Mouse (Mus musculus): Measurements from ENCODE around the gene Epo. TPM values are rescaled to one million over a fixed set of nuclear protein-coding genes. Genes with fewer than 3 reads are reported as not detected.

Gene Epo
- polyA plus RNA-seq (2012; rRNA removed) (0.12 and 0.19 TPM in 2 replicates), polyA plus RNA-seq (2014; fragmentation: Nextera tagmentation; extraction: Ambion mirVana) (0.83 TPM in 1 of 2 replicates, not detected in the other)

DNA sequence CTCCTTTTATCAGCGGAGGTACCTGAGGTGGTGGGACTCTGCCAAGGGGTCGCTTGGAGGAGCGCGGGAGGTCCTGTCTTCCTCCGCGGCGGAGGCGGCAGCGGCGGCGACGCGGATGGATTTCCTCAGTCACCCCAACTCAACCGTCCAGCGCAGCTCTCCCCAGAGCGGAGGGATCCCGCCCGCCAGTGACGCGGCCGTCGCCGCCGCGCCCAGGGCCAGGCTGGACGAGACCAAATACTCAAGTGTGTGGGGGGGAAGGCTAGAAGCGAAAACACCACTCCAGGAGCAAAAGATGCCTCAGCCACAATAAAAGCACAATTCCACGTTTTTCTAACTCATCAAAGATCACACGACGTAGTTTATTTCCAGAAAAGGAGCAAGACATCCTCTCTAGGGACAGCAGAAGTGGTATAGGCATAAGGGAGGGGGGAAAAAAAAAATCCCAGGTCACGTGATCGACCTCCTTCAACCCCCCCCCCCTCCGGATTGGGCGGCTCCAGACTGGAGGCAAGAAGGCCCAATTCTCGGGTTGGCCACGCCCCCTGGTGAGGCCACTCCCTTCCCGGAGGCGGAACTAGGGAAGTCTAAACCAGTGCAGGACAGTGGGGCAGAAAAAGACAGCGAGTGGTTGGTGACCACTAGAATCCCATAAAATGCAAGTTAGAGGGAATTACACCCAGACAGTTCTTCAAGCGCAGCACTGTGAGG, at the start of gene Epo, which contains the start of gene Gnb2:
Gene Epo, minus strand, starts transcription at position 126 of the 711 bp plus-strand sequence.
Gene Gnb2, minus strand, starts transcription at position 394 of the 711 bp plus-strand sequence.
- DNase-seq (ENCODE audit: low spot score) (peak; percentile 98), ATAC-seq (ENCODE audit: low FRiP score, low read depth) (peak; percentile 82)
- H3K27ac ChIP-seq (replicated peaks; ENCODE audit: low read depth, low read length), result peak within 1 kb of the TSS; percentile 89
- H3K4me3 ChIP-seq (replicated peaks; ENCODE audit: low read length), result peak within 1 kb of the TSS; percentile 83
- WGBS, result under 1% methylated on average over 33 of the region's 40 CpGs
- H3K9ac ChIP-seq (ENCODE audit: low read depth, low read length, severe bottlenecking), result peak within 1 kb of the TSS; percentile 84
- H3K36me3 ChIP-seq (ENCODE audit: control insufficient read depth, insufficient read depth, low read length), result peaks cover 20% of the 10 kb centered on the region
- 0 out of 2 replicates have a peak, but pooled peaks have one; percentile 40 for TF ChIP-seq POLR2A (IDR thresholded peaks at IDR 0.05; ENCODE audit: borderline replicate concordance, extremely low read depth, insufficient read depth, insufficient read length)
- no peaks in the 10 kb centered on the region for H3K27me3 ChIP-seq (ENCODE audit: control insufficient read depth, insufficient read depth, low read length)
- H3K4me1 ChIP-seq (ENCODE audit: control insufficient read depth, insufficient read depth, low read length), result peaks cover 7% of the 10 kb centered on the region; the same call in 1 of the 2 replicates
- H3K4me2 ChIP-seq (replicated peaks; ENCODE audit: low read depth, low read length, severe bottlenecking), result peak within 1 kb of the TSS; percentile 93
- H3K9me3 ChIP-seq (ENCODE audit: control insufficient read depth, low read length), result no peaks in the 10 kb centered on the region

DNA sequence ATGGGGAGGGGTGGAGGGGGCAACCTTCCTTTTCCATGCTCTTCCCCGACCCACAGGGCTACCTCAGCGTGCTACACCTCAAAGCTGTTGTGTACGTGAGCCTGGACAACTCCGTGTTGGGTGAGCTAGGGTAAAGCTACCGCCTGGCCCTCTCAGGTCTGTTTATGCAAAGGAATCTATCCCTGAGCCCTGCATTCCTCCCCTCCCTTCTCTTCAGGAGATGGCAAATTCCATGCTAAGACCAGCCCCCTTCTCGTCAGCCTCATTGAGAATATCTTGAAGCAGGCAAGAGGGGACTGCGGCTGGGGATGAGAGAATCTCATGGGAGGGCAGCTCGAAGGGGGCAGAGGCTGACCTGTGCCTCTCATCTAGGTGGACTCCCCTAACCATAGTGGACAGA, 49.7 kb upstream of the Epo start:
- Histone ChIP-seq H3K9me3 (ENCODE audit: control insufficient read depth, low read length) (no peaks in the 10 kb centered on the region), H3K4me3 (replicated peaks; ENCODE audit: low read length) (0 out of 2 replicates have a peak overlapping the region, but pooled peaks have one; percentile 35), H3K27ac (replicated peaks; ENCODE audit: low read depth, low read length) (no peak overlapping the region), H3K27me3 (ENCODE audit: control insufficient read depth, insufficient read depth, low read length) (peaks cover 19% of the 10 kb centered on the region), H3K4me1 (ENCODE audit: control insufficient read depth, insufficient read depth, low read length) (no peaks in the 10 kb centered on the region), H3K36me3 (ENCODE audit: control insufficient read depth, insufficient read depth, low read length) (no peaks in the 10 kb centered on the region), H3K4me2 (replicated peaks; ENCODE audit: low read depth, low read length, severe bottlenecking) (no peak overlapping the region; the same call in 1 of the 2 replicates), H3K9ac (ENCODE audit: low read depth, low read length, severe bottlenecking) (no peak overlapping the region)
- TF ChIP-seq POLR2A (IDR thresholded peaks at IDR 0.05; ENCODE audit: borderline replicate concordance, extremely low read depth, insufficient read depth, insufficient read length), result no peak
- ATAC-seq (ENCODE audit: low FRiP score, low read depth) (no peak), DNase-seq (ENCODE audit: low spot score) (no peak)
- WGBS, result 39% methylated on average over 8 of the region's 8 CpGs

DNA sequence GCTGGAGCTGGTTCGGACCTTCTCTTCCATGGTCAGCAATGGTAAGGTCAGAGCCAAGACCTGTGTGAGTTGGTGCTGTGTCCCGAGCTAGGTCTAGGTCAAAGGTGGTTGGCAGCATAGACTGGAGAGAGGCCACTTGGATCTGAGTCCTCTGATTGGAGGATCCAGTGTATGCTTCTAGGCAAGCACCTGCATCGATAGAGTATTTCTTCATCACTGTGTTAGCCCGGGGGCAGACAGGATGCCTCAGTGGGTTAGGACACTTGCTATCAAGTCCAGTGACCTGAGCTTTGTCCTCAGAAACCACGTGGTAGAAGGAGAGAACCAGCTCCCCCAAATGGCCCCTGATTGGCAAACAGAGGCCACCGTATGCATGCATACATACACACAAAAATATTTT, 47.2 kb upstream of the Epo start:
- no peaks in the 10 kb centered on the region for H3K9me3 ChIP-seq (ENCODE audit: control insufficient read depth, low read length)
- ATAC-seq (ENCODE audit: low FRiP score, low read depth) (no peak), DNase-seq (ENCODE audit: low spot score) (no peak)
- no peak overlapping the region for H3K9ac ChIP-seq (ENCODE audit: low read depth, low read length, severe bottlenecking)
- peaks cover 19% of the 10 kb centered on the region for H3K27me3 ChIP-seq (ENCODE audit: control insufficient read depth, insufficient read depth, low read length)
- WGBS, result 71% methylated on average over 6 of the region's 6 CpGs
- H3K4me2 ChIP-seq (replicated peaks; ENCODE audit: low read depth, low read length, severe bottlenecking), result no peak overlapping the region
- H3K36me3 ChIP-seq (ENCODE audit: control insufficient read depth, insufficient read depth, low read length), result no peaks in the 10 kb centered on the region
- no peak overlapping the region for H3K27ac ChIP-seq (replicated peaks; ENCODE audit: low read depth, low read length)
- H3K4me3 ChIP-seq (replicated peaks; ENCODE audit: low read length), result no peak overlapping the region
- no peaks in the 10 kb centered on the region for H3K4me1 ChIP-seq (ENCODE audit: control insufficient read depth, insufficient read depth, low read length)
- no peak for TF ChIP-seq POLR2A (IDR thresholded peaks at IDR 0.05; ENCODE audit: borderline replicate concordance, extremely low read depth, insufficient read depth, insufficient read length)

DNA sequence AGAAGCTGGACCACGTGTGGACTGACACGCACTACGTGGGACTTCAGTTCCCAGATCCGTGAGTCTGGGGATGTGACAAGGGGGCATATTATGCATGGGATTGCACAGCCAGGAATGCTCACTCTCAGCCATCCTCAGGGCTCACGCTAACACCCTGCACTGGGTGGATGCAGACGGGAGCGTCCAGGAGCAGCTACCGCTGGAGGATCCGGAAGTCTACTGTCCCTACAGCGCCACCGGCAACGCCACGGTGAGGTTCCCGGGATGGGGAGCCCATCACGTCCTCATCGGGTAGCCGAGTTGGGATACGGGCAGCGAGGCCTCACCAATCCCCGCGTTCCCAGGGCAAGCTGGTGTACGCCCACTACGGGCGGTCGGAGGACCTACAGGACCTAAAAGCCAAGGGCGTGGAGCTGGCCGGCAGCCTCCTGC, 41.4 kb upstream of the Epo start:
- Histone ChIP-seq H3K4me3 (replicated peaks; ENCODE audit: low read length) (peak overlapping the region; percentile 10; the same call in 1 of the 2 replicates), H3K9me3 (ENCODE audit: control insufficient read depth, low read length) (peaks cover 3% of the 10 kb centered on the region; the same call in 1 of the 2 replicates), H3K4me2 (replicated peaks; ENCODE audit: low read depth, low read length, severe bottlenecking) (peak overlapping the region; percentile 37), H3K36me3 (ENCODE audit: control insufficient read depth, insufficient read depth, low read length) (no peaks in the 10 kb centered on the region), H3K9ac (ENCODE audit: low read depth, low read length, severe bottlenecking) (peak overlapping the region; percentile 28; the same call in 1 of the 2 replicates), H3K27me3 (ENCODE audit: control insufficient read depth, insufficient read depth, low read length) (peaks cover 12% of the 10 kb centered on the region; the same call in 1 of the 2 replicates), H3K27ac (replicated peaks; ENCODE audit: low read depth, low read length) (no peak overlapping the region), H3K4me1 (ENCODE audit: control insufficient read depth, insufficient read depth, low read length) (no peaks in the 10 kb centered on the region)
- WGBS, result 7% methylated on average over 27 of the region's 27 CpGs
- TF ChIP-seq POLR2A (IDR thresholded peaks at IDR 0.05; ENCODE audit: borderline replicate concordance, extremely low read depth, insufficient read depth, insufficient read length), result no peak
- DNase-seq (ENCODE audit: low spot score) (no peak), ATAC-seq (ENCODE audit: low FRiP score, low read depth) (no peak)

DNA sequence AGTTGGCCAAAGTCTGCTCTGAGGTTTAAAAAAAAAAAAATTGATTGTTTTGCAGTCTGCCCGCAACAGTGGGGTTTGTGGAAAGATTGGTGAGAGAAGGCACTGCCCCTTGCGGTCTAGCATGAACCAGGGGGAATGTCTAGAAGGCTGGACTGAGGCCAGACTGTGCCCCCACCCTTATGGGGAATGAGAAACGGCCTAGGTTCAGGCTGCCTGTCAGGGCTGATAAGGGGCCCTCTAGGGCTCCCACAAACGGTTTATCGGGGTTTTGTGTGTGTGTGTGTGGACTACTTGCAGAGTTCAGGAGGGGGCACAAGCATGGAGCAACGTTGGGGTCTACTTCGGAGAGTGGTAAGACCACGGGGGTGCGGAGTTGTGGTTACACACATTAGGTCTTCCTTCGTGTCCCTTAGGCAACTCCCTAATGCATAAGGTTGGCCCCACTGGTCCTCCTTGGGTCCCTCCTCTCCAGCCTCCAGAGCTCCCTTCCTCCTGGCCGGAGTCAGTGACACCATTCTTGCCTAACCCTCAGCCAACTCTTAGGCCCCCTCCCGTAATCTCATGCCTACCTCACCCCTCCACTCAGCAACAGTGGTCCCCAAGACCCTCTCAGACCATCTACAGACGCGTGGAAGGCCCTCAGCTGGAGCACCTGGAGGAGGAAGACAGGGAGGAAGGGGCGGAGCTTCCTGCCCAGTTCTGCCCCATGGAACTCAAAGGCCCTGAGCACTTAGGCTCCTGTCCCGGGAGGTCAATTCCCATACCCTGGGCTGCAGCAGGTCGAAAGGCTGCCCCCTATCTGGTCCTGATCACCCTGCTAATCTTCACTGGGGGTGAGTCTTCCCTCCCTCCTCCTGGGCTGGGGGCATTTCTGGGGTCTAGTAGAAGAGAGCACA, 37.9 kb upstream of the Epo start:
- no peak for TF ChIP-seq POLR2A (IDR thresholded peaks at IDR 0.05; ENCODE audit: borderline replicate concordance, extremely low read depth, insufficient read depth, insufficient read length)
- no peaks in the 10 kb centered on the region for H3K36me3 ChIP-seq (ENCODE audit: control insufficient read depth, insufficient read depth, low read length)
- ATAC-seq (ENCODE audit: low FRiP score, low read depth) (no peak), DNase-seq (ENCODE audit: low spot score) (no peak)
- no peak overlapping the region for H3K4me2 ChIP-seq (replicated peaks; ENCODE audit: low read depth, low read length, severe bottlenecking)
- peaks cover 3% of the 10 kb centered on the region; the same call in 1 of the 2 replicates for H3K9me3 ChIP-seq (ENCODE audit: control insufficient read depth, low read length)
- H3K9ac ChIP-seq (ENCODE audit: low read depth, low read length, severe bottlenecking), result no peak overlapping the region
- H3K27me3 ChIP-seq (ENCODE audit: control insufficient read depth, insufficient read depth, low read length), result peaks cover 12% of the 10 kb centered on the region; the same call in 1 of the 2 replicates
- WGBS, result 77% methylated on average over 16 of the region's 17 CpGs
- no peak overlapping the region for H3K4me3 ChIP-seq (replicated peaks; ENCODE audit: low read length)
- H3K27ac ChIP-seq (replicated peaks; ENCODE audit: low read depth, low read length), result no peak overlapping the region
- H3K4me1 ChIP-seq (ENCODE audit: control insufficient read depth, insufficient read depth, low read length), result no peaks in the 10 kb centered on the region
